Mouse (Mus musculus) embryo, embryonic 10 days (tissue): ENCODE results near the gene Pfdn6.

Source experiments
- DNase-seq: peaks from one replicate; pipeline ENCODE4 v3.0.0-alpha.2; 2015; ENCODE audit warnings: low spot score

The Pfdn6 gene

DNA sequence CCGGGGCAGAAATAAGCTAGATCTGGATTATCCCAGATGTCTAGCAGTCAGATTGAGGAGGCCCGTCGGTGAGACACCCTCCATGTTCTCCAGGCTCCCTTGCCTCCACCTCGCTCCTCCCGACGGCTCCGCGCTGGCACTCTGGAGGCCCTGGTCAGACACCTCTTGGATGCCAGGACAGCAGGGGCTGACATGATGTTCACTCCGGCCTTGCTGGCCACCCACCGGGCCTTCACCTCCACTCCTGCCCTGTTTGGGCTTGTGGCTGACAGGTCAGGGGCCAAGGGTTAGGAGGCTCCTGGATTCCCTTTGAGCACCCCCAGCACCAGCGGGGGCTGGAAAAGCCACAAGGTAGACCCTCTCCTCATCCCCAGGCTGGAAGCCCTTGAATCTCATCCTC, 8.2 kb downstream of the Pfdn6 start:
- DNase-seq, result no peak

DNA sequence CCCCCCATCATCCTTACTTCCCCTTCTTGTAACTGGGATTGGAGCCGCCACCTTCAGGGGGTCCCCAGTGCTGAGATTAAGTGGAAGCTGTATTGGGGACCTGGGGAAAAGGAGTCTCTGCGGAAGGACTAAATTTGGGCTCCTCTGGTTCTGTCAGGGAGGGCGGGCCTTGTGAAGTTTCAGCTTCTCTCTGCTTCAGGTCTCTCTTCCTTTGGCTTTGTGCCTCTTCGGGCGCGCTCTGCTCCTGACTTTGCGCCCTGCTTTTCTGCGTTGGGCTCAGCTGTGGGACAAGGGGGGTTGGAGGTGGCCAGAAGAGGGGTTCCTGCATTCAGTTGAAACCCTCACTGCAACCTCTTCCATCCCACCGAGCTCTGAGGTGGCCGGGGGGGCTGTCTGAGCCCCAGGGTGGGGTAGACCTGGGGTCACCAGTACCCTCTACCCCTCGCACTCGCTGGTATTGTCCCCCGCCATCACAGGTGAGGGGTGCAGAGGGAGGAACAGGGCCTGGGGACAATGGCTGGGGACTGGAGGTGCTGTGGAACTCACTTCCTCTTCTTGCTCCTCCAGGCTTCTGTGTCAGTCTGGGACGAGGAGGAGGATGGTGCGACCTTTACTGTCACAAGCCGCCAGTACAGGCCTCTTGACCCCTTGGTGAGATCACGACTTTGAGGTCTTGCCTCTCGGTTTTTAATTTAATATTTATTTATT, 8.8 kb downstream of the Pfdn6 start:
- no peak for DNase-seq

DNA sequence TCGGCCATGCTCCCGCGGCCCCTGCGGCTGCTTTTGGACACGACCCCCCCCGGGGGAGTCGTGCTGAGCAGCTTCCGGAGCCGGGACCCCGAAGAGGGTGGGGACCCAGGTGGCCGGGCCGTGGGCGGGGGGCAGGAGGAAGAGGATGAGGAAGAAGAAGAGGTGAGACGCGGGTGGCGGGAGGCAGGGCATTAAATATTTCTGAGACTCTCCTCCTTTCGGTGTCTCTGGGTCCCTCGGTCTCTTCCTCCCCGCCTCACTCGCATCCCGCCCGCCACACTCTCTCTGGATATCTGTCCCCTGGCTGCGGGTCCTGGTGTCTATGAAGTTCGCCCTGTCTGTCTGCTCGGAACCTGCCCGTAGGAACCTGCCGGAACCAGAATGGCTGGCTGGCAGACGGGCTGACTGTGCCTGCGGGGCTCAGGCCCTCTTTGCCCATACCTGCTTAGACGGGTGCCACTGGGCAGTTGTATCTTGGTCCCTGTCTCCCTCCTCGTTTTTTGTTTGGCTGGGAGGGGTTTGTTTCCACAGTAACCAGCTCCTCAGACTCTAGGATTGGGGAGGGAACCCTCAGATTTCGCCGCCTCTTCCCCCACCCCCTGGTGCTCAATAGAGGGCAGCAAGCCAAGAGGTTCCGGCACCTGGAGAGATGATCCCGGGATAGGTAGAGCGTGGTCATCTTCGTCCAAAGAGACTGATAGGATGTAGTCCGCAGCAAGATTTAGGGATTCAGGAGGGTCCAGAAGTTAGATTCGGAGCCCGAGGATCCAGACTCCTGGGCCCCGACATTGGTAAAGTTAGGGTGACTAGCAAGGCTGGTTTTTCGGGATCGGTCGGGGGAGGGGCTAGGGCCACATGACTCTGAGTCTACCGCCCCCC, 9.6 kb downstream of the Pfdn6 start:
- no peak for DNase-seq

DNA sequence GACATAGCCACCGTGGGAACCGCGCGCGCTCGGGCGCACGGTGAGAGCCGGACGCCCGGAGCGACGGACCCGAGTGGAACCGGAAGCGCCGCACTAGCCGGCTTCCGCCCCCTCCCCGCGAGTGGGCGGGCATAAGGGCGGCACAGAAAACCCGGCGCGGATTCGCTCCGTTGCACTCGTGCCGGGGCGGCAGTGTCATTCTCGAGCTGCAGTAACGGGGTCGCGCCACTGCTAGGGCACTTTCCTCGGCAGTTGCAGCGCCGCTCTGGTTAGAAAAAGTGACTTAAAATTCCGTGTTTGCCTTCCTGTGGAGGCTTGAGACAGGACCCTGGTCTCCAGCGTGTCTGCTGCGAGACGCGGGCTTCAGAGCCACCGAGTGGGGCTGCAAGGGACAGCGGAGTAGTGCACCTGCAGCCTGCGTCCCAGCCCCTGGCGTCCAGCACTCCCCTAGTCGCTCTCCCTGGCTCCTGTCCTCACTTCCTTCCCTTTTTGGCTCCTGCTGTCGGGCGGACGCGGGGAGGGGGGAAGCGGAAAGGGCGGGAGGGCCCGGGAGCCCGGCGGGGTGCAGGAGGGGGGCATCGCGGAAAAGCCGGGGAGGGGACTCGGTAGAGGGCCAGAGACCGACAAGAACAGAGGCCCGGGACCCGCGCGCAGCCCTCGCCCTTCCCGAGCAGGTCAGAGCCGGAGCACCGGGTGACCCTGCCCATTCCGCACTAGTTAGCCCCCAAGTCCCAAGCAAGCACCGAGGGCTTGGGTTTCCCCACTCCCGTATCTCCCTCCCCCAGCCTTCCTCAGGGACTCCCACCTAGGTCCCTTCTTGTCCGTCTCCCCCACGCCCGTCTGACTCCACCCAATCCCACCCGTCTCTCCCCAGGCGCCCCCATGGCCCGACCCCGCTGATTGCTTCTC, 10.5 kb downstream of the Pfdn6 start, which contains the start of gene Rgl2:
Rgl2 (plus strand) TSS at position 173 of the 909 bp plus-strand sequence.
- peak; percentile 95 for DNase-seq

DNA sequence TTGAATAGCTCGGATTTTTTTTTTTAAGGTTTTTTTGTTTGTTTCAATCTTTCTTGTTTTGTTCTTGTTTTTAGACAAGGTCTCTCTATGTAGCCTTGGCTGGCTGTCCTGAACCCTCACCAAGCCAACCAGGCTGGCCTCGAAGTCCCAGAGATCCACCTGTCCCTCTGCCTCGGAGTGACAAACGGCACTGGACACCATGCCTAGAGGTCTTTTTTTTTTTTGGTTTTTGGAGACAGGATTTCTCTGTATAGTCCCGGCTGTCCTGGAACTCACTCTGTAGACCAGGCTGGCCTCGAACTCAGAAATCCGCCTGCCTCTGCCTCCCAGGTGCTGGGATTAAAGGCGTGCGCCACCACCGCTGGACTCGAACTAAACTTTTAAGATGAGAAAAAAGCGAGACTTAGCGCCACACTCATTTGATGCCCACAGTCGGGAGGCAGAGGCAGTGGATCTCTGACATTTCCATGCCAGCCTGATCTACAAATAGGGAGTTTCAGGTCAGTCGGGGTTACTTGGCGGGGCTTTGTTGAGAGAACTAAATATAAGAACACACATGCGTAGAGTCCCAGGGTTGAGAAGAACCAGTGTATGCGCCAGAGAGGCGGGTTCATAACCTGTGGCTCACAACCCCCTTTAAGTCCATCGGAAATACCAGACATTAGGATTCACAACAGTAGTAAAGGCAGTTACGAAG, 11.7 kb downstream of the Pfdn6 start:
- DNase-seq, result no peak

DNA sequence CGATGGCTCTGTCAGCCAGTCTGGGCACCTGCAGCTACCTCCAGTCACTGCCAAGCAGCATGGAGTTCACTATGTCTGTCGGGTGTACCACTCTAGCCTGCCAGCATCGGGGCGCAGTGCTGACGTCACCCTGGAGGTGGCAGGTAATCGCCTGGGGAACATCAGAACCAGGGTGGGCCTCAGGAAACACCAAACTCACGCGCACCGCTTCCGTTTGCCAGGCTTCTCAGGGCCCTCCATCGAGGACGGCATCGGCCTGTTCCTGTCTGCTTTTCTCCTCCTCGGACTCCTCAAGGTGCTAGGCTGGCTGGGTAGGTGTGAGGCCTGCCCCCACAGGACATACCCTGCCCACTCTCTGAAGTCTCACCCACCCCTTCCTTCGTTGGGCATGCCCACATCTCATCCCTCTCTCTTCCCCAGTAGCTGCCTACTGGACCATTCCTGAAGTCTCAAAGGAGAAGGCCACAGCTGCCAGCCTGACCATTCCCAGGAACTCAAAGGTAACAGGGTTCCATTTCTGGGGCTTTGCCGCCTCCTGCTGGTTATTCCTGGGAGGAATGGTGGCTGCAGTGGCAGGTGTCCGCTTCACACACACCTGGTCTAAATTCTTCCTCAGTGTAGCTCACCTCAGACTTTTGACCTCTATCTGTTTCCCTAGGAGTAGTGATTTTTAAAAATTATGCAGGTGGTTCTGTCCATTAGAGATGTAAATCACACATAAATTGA, 13.8 kb downstream of the Pfdn6 start:
- DNase-seq, result no peak

DNA sequence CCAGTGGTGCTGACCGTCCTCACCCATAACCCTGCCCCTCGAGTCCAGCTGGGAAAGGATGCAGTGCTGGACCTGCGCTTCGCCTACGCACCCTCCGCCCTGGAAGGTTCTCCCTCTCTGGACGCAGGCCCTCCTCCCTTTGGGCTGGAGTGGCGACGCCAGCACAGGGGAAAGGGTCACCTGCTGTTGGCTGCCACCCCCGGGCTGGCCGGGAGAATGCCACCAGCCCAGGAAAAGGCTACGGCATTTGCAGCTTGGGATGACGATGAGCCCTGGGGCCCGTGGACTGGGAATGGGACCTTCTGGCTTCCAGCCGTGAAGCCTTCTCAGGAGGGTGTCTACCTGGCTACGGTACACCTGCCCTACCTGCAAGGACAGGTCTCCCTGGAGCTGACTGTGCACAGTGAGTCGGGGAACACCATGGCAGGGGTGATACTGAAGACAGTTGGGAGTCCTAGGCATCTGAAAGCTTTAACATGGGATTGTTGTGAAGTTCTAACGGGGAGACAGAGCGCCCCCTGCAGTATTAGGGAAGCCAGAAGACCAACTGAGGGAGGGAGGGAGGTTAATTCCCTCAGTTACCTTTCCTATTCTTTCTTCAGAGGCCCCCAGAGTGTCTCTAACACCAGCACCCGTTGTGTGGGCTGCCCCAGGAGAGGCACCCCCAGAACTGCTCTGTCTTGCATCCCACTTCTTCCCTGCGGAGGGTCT, 14.6 kb downstream of the Pfdn6 start:
- DNase-seq, result no peak

DNA sequence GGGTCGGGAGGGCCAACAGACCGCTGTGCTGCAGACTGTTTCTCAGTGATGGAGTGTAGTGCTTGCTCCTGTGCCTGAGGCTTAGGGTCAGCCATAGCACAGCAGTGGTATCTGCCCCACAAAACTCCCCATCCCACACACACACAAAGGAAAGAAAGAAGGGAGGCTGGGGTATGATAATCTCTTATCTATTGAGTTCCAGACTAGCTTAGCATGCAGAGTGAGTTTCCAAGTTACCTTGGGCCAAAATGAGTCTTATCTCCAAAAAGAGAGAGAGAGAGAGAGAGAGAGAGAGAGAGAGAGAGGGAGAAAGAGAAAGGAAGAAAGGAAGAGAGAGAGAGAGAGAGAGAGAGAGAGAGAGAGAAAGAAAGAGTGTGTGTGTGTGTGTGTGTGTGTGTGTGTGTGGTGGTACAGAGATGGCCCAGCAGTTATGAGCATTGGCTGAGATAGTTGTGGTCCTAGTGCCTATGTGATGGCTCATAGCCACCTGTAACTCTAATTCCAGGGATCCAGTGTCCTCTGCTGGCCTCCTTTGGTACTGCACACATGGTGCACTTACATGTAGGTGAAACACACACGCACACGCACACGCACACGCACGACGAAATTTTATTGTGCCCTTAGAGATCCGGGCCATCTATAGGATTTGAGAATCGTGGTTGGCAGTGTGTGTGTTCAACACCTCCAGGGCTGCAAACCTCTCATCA, 15.4 kb downstream of the Pfdn6 start:
- DNase-seq, result no peak

DNA sequence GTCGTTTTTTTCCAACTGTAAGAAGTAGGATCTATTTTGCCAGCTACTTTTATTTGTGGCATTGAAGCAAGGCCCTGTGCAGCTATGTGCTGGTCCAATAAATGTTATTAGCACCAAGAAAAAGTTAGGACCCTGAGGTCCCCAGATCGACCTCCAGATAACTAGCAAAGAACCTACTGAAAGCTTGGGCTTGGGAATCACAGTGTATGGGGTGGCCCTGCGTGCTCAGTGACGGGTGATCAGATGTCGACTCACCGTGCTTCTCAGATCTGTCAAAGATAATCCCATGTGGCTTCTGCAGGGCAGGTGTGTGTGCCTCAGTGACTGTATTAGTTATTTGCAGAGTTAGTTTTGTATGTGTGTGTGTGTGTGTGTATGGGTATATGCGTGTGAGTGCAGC, 18.8 kb downstream of the Pfdn6 start:
- no peak for DNase-seq

DNA sequence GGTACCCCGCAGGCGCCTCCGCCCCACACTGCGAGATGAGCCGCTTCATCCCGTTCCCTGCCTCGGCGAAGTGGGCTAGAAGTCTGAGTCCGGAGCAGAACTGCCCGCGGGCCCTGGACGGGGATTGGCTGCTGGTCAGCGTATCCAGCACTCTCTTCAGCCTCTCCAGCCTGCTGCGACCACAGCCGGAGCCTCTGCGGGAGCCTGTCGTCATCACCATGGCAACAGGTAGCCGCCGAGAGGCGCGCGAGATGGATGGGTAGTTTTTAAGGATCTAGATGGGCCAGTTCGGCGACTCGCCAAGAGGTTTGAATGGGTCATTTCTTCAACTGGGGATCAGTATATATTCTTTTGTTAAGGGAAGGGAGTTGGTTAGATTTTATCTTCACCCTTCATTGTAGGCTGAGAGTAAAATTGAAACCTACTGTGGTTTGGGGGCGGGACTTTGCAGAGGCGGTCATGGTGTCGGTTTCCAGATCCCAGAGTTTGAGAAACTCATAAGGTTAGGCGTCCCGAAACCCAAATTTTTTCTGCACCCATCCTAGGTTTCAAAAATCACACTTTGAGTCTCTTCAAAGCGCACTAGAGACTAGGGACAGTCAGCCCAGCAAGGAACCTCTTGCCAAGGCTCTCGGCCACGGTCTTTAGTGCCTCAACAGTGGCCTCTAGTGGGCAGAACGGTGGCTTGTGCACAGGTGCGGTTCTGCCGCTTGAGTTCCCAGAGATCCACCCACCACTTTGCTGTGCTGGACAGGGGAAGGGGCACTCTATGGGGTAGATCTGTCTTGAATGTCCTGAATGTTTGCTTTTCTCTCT, 19.7 kb downstream of the Pfdn6 start:
- DNase-seq, result peak; percentile 93

DNA sequence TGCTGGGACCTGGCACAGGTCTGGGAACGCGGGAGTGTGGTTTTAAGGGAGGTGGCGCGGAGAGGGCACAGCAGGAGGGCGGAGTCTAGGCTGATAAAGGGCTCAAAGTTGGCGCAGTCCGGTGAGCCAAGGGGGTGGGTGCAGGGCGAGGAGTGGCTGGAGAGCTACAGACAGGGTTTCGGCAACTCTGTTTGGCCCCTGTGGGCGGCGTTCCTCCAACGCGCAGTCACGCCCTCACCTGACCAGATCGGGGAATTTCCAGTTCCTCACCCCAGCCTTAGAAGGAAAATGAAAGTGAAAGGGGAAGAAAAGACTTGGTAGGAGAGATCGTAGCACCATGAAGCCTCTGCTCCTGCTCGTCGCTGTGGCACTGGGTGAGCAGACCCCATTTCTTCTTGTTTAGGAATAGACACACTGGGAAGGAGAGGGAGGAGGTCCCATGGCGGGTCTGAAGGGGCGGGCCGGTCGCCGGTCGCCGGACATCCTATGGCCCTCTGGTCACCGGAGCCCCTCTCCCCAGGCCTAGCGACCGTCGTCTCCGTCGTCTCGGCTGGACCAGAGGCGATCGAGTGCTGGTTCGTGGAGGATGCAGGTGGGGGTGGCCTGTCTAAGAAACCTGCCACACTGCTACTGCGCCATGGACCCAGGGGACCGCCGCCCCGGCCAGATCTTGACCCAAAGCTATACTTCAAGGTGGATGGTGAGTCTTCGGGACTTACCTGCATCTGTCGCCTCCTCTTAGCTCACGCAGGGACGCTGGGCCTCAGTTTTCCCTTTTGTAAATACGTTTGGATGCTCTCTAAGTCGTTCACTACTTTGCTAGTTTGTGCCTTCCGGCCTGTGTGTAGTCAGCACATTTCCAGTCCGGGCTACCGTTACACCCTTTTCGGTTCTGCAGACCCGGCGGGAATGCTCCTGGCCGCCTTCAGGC, 20.5 kb downstream of the Pfdn6 start:
- peak; percentile 71 for DNase-seq

DNA sequence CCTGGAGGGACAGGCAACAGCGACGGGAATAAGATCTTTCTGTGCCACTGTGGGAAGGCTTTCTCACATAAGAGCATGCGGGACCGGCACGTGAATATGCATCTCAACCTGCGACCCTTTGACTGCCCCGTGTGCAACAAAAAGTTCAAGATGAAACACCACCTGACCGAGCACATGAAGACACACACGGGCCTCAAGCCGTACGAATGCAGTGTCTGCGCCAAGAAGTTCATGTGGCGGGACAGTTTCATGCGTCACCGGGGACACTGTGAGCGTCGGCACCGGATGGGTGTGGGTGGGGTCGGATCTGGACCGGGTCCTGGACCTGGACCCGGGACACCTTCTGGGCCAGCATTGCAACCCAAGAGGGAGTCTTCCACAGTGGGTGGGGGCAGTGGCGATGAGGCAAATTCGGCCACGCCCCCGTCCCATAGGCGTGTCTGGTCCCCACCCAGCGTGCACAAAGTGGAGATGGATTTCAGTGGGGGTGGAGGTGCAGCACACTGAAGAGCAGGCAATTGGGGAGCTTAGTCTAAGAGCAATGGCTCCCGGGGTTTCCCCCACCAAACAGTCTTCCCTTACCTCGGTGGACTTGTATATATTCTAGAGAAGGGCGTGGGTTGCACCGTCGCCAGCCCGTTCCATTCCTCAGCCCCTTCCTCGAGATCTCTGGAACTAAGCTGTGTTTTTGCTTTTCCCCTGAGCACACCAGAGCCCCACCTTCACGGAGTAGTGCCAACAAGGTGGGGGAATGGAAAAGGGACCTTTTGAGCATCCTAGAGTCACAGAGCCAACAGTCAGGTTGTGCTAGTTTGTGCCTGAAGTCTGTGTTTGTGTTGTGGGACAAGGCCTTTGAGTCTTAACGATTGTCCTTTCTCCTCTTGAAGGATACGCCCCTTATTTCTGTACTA, 21.6 kb downstream of the Pfdn6 start:
- no peak for DNase-seq

DNA sequence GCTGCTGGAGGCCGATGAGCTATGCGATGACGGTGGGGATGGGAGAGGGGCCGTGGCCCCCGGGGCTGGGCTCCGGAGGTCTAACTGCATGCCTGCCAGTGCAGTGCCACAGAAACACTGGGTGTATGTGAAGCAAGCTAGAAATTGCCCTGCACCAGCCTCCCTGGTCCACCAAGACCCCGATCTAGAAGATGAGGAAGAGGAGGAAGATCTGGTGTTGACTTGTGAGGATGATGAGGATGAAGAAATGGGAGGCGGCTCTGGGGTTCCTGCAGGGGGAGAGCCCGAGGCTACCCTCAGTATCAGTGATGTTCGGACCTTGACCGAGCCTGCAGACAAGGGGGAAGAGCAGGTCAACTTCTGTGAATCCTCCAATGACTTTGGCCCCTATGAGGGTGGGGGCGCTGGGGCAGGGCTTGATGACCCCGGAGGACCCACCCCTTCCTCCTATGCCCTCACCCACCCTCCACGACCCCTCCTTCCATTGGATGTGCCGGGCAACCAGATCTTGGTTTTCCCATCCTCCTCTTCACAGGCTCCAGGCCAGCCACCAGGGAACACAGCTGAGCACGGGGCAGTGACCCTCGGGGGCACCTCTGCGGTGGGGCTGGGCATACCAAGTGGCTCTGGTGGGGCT, 22.4 kb downstream of the Pfdn6 start:
- no peak for DNase-seq

DNA sequence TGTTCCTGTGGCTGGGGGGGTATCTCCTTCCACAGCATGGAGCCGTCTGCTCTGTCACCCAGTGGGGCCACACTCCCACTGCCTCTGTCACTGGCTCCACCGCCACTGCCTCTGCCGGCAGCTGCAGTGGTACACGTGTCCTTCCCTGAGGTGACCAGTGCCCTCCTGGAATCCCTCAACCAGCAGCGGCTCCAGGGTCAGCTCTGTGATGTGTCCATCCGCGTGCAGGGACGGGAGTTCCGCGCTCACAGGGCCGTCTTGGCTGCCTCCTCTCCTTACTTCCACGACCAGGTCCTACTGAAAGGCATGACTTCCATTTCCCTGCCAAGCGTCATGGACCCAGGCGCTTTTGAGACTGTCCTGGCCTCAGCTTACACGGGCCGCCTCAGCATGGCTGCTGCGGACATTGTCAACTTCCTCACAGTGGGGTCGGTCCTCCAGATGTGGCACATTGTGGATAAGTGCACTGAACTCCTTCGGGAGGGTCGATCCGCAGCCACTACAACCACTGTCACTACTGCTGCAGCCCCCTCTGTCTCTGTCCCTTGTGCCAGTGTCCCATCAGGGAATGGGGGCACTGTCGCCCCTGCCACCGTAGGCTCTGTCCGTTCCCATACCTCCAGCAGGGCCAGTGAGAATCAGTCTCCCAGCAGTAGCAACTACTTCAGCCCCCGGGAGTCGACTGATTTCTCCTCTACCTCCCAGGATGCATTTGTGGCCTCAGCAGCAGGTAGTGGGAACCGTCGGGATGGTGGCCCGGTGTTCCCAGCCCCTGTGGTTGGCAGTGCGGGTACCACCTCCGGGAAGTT, 23.1 kb downstream of the Pfdn6 start:
- no peak for DNase-seq

DNA sequence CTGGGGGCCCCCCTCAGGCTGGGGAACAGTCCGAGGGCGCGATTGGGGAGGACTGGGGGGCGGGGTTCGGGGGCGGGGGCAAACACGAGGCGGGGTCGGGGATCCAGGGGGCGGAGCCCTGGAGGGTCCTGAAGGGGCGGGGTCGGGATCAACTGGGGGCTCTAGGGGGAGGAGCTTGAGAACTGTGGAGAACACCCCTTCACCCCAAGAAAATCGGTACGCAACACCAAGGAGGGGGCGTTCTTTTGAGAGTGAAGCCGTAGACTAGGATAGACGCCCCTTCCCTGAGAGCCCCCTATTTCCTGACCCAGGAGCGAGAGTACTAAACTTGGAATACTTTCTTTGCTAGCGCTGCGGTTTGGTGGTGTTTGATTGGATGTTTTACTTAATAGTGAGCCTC, 23.8 kb downstream of the Pfdn6 start:
- peak; percentile 33 for DNase-seq
